Mouse (Mus musculus): Measurements from ENCODE around the gene Nt5dc1. TPM values are rescaled to one million over a fixed set of nuclear protein-coding genes. Genes with fewer than 3 reads are reported as not detected.

The Nt5dc1 gene
- total RNA-seq, 2 experiments from 2014 or later = 16.7 to 25.1 TPM

DNA sequence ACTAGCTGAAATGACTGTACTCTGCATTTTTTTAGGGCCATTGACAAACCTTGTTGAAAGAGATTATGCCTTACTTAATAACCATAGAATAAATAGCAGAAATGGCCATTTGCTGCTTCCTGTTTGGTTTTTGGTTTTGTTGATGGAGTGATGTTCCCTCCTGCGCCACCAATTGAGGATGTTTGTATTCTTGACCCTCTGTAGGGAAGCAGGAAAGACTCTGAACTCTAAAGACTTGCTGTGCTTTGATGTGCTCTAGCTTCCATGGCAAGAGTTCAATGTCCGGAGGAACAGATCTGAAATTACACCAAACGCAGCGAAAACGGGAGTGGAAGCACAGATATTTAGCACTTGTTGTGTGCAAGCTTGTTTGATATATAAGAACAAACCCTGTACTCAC lies 173.6 kb downstream of the Nt5dc1 start:
- DNase-seq = no peak

DNA sequence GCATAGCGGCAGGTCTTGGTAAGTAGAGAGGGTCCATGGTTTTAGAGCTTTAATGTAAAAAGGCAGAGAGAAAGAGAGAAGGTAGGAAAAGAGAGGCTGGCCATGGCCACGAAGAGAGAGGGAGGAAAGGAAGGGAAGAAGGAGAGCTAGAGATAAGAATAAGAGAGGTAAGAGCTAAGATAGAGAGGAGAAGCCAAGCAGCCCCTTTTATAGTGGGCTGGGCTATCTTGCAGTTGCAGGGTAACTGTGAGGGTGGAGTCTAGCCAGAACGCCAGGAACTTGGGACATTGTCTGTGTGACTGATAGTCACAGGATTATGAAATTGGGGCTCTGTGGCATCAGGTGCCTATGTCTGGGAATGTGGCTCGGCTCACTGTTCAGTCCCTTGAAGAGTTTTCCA lies 179.8 kb downstream of the Nt5dc1 start:
- DNase-seq = no peak

Other genes with a start within 250 kb of the Nt5dc1 start
- 10 to 100 TPM in 1 of 2 experiments, 1 to 10 TPM in 1; 8.2 to 14.2 TPM for gene Dse, start 210.8 kb downstream of the Nt5dc1 start, total RNA-seq (2021)
- gene Tspyl1, start 136.4 kb downstream of the Nt5dc1 start, total RNA-seq (2021) = 10 to 100 TPM; 63.9 to 66.2 TPM
- gene Tspyl4, start 121.1 kb downstream of the Nt5dc1 start, total RNA-seq (2021) = 10 to 100 TPM; 10.3 to 14.2 TPM
- gene Col10a1, start 28.6 kb downstream of the Nt5dc1 start, total RNA-seq (2021) = under 1 TPM; 0.10 TPM
- gene Frk, start 64.8 kb upstream of the Nt5dc1 start, total RNA-seq (2021) = 10 to 100 TPM; 13.1 to 16.6 TPM